Mouse (Mus musculus): ENCODE results near the gene Mvd.

DNA sequence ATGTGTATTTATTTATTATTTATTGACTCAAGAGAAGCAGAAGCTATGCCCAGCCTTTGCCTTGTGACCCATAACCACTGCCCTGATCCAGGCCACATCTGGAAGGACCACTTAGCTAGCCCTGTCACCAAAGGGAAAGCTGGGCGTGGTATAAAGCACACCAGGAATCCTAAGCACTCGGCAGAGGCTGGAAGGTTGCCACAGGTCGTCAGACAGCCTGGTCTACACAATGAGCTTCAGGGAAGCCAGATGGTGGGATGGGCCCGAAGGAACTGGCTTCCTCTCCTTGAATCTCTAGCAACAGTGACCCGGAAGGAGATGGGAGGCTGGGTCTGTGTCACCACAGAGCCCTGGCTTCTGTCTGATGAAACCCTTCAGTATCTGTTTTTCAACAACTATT, 19.6 kb downstream of the Mvd start:
- TF ChIP-seq CTCF (IDR thresholded peaks at IDR 0.05; ENCODE audit: low read depth) (no peak), EP300 (IDR thresholded peaks at IDR 0.05; ENCODE audit: low read depth) (no peak)

All from heart, postnatal 0 days (tissue).